Mouse (Mus musculus) gastrocnemius, adult 18-20 months (tissue): ENCODE results near the gene Ugt1a5. TPM values are rescaled to one million over a fixed set of nuclear protein-coding genes. Genes with fewer than 3 reads are reported as not detected.

Experiments used
- DNase-seq: peaks from one replicate; pipeline ENCODE4 v3.0.0; 2021; ENCODE audit warnings: low spot score
- total RNA-seq, 2 experiments: library from RNA; stranded (reverse); gene quantifications; 2 replicates each; pipeline ENCODE4 v1.2.3; 2021

Gene Ugt1a5
- total RNA-seq, 2 experiments from 2014 or later: 0.14 TPM; not detected in 1

DNA sequence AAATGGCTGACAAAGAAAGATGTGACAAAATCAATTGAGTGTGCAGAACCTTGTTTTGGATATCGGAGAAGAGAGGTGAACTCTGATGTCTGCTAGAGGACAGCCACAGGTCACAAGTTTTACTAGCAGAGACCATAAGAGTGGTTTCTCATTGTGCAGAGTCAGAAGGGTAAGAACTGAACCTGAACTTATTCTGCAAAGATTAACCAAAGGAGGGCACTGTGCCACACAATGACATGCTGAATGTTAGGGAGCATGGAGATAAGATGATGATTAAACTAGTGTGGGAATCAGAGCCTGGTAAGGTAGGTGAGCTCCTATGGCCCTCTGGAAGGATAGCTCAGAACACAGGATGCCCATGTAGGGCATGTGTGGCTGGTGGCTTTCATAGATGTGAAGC lies 29.9 kb downstream of the Ugt1a5 start:
- DNase-seq: no peak

DNA sequence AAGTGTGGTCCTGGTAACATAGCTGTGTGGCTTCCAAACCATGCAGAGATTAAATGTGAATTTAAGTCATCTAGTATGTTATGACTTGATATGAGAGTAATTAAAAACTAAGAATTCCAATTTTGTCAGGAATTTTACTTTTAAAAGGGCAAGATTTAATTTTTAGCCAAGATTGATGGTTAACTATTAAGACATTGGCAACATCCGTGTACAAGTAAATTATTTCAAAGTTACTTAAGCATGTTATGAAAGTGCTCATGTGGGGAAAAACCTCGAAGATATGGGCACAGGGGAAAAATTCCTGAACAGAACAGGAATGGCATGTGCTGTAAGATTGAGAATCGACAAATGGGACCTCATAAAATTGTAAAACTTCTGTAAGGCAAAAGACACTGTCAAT lies 31.6 kb downstream of the Ugt1a5 start:
- no peak for DNase-seq

DNA sequence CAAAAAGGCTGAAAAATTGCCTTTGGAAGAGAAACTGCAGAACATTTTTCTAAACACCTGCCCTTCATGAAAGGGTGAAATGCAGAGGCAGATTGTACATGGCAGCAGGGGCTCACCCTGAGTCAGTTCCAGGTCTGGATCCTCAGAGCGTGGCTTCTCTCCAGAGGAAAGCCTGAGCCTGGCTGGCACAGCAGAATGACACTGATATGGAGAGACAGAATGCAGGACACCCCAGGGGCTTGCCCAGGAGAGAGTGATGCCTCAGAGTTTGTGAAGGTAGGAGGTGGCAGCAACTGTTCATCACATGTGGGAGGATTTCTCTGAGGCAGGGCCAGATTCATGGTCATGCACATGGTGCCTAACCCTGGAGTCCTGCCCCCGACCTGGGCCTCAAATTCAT lies 34.2 kb downstream of the Ugt1a5 start:
- no peak for DNase-seq

DNA sequence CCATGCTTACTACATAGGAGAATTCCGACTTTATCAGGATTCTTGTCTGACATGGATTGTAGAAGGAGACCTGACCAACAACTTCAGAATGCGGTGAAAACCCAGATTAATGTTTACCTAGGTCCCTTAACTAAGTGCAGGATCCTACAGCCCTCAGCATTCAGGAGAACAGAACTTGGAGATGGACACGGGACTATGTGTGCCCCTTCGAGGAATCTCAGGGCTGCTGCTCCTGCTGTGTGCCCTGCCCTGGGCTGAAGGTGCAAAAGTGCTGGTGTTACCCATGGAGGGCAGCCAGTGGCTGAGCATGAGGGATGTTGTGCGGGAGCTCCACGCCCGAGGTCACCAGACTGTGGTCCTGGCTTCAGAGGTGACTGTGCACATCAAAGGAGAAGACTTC lies 34.6 kb downstream of the Ugt1a5 start, which contains the start of gene Ugt1a2:
TSS of gene Ugt1a2 (plus strand) at position 146 of the 400 bp plus-strand sequence.
- DNase-seq: no peak

DNA sequence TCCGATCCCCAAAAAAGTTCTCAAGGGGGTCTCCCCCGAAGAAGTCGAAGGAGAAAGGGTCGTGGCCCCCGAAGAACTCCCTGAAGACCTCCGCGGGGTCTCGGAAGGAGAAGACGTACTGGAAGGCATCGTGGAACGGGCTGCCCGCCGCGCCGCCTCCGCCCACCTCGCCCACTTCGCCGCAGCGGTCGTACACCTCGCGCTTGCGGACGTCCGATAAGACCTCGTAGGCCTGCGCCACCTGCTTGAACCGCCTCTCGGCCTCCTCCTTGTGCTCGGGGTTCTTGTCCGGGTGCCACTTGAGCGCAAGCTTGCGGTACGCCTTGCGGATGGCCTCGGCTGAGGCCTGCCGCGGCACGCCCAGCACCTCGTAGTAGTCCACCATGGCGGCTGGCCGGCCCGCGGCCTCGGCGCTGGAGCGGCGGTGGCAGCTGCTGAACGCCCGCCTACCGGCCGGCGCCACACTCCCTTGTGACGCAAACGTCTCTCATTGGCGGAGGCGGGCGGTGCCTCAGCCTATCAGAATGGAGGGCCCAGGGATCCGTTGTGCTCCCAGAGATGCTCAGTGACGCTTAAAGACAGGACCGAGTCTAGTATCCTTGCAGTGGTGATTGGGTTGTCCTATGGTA lies 39.6 kb downstream of the Ugt1a5 start, which contains the start of gene Dnajb3:
TSS of gene Dnajb3 (minus strand) at position 489 of the 629 bp plus-strand sequence.
- no peak for DNase-seq

DNA sequence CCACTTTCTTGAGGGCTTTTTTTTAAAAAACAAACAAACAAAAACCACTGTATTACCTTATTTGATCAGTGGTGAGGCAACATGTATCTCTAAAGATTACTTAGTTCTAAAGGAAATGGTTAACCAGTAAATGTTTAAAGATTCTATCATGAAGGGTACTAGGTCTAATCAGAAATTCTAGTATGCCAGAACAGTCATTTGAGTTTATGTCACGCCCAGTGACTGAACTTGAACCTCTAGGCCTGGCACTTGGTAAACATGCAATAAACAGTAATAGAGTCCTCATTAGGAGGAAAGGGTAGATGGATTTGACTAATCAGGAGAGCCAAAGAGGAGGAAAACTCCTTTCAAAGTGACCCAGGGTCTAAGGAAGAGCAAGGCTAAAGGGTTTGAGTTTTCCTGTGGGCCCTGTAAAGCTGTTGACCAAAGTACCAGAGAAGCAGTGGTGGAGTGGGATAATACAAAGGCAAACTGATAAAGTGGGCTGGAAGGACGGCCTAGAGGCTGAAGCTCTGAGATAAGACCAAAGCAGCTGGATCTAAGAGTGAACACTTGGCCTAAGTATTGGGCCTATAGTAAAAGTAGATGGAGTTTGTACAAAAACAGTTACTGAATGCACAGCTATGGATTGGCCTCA lies 41.1 kb downstream of the Ugt1a5 start:
- DNase-seq: no peak

DNA sequence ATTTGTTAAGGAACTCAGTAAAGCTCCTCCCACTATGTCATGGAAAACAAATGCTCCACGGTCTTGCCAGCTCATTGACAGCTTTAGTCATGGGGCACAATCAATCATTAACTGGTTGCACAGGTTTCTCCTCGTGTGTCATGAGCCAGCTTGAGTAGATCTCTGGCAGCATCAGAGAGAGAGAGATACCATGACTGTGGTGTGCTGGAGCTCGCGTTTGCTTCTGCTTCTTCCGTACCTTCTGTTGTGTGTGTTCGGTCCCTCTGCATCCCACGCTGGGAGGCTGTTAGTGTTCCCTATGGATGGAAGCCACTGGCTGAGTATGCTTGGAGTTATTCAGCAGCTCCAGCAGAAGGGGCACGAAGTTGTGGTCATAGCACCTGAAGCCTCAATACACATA lies 46.0 kb downstream of the Ugt1a5 start, which contains the start of gene Ugt1a1:
TSS of gene Ugt1a1 (plus strand) at position 148 of the 400 bp plus-strand sequence.
- DNase-seq: no peak

DNA sequence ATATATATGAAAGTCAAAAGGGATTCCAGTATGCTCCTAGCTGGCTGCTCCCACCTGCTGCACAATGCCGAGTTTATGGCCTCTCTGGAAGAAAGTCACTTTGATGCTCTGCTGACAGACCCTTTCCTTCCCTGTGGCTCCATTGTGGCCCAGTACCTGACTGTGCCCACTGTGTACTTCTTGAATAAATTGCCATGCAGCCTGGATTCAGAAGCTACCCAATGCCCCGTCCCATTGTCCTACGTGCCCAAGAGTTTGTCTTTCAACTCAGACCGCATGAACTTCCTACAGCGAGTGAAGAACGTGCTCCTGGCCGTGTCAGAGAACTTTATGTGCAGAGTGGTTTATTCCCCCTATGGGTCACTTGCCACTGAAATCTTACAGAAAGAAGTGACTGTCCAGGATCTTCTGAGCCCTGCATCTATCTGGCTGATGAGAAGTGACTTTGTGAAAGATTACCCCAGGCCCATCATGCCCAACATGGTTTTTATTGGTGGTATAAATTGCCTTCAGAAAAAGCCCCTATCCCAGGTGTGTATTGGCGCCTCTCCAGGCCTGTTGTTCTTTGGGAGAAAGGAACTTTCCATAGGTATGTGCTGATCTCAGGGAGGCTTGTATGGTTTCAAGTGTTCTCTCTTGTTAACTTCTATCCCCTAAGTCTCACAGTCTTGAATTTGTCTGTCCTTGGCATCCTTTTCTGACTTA lies 46.7 kb downstream of the Ugt1a5 start:
- DNase-seq: peak; percentile 7

DNA sequence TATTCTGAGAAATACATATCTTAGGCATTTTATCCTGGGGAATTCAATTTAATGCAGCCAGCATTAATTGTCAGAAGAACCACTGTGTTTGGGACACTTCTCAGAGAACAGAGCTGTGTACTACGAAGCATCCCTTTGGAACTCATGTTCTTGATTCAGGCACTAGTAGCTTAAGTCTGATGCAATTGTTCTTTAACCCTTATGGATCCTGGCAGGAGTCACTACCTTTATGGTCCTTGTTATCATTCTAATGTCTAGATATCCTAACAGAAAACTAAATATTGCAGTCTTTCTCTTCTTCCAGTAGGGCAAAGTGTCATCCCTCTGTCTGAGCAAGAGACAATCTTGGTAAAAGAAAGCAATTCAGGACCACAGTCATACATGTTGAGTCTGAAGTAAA lies 47.2 kb downstream of the Ugt1a5 start:
- no peak for DNase-seq

DNA sequence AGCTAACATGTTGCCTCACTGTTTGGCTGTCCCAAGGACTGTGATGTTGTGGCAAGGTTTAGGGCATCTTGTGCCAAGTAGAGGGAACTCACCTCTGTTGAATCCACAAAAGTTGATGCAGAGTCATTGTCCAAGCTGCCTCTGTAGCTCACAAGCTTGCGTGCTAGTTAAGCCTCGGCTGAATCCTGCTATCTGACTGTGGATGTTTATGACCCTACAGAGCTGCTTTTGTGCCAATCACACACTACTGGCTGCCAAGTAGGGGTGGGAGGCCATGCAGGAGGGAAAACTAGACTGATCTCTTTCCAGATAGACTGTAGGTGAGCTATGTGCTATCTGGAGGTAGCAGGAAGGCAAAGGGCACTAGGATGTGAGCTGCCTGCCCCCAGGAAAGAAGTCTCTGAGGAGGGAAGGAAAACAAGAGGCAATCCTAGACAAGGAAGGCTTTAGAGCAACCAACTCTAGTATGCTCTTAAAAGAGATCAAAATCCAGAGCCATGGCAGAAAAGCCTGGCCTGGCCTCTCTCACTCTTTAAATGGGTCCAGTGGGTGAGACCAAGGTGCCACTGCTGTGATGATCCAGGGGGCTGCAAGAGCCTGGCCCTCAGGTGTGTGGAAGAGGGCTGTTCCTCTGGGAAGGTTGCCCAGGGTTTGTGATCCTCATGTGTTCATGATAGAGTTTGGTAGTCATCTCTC lies 48.1 kb downstream of the Ugt1a5 start:
- DNase-seq: peak; percentile 3

DNA sequence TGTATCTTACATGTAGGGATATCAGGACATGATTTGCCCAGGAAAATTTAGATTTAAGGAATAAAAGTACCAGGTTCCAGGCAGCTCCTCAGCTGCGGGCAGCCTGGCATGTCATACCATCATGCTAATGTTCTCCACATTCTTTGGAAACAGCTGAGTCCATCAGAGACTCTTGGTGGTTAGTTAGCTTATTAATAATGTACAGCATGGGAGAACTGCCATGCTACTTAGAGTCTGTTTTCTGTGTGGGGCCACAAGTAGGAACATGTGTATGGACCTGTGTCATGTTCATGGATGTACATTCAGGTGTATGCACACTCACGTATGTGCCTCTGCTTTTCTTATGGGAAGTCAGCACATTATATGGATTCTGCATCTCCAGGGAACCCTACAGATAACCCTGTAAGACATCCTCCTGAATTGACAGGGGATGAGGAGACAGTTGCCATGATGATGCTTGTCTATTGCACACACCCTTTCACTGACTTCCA lies 48.7 kb downstream of the Ugt1a5 start:
- DNase-seq: peak; percentile 9

DNA sequence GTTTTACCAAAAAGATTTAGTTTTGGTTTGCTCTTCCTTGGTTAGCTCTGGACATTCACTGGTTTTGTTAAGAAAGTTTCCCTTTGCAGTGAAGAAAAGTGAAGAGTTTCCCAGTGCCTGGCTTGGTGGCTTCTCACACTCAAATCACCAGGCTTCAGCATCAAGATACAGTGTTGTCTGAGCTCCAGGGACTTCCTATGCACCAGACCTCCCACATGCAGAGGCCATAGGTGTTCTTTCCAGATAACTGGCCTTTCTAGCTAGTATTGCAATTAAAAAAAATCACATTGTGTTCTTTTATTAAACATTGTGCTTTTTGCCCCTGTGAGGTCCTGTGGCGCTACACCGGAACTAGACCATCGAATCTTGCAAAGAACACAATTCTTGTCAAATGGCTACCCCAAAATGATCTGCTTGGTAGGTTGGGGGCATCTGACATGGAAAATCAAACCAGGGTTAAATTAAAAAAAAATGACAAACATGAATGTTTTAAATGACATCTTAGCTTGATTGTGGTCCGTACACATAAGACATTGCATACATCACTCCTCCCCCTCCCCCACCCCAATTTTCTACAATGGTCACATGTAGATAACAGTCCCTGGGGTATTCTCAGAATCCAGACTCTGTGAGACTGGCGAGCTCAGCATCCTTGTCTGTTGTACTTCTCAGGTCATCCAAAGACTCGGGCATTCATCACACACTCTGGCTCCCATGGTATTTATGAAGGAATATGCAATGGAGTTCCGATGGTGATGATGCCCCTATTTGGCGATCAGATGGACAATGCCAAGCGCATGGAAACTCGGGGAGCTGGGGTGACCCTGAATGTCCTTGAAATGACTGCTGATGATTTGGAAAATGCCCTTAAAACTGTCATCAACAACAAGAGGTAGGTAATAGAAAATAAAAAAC lies 49.9 kb downstream of the Ugt1a5 start:
- DNase-seq: peak; percentile 1

DNA sequence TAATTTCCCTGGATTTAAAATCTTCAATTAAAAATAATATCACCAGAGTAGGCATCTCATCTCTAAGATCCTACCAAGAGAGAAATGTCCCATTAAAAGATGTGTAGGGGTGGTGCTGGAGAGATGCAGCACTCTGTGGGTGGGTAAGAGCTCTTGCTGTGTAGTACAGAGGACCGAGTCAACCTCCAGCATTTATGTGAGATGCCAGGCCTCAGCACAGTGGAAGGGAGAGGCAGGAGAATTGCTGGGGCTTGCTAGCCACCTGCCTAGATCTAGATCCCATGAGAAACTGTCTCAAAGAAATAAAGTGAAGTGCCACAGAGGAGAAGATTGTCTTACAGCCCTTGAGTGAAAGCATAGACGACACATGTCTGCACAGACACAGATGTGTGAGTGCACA lies 50.7 kb downstream of the Ugt1a5 start:
- no peak for DNase-seq

DNA sequence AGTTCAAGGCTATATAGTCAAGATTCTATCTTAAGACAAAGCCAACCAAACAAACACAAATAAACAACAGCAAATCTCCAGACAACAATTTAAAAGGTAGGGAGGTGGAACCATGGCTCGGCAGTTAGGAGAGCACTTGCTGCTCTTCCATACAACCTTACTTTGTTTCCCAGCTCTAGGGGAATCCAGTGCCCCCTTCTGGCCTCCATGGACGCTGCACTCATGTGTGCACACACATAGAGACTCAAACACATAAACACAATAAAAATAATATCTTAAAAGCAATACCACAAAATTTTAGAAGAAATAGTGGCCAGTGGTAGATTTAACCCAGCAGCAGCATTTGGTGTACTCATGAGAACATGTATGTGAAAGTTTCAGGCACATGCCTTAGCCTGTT lies 51.3 kb downstream of the Ugt1a5 start:
- no peak for DNase-seq

DNA sequence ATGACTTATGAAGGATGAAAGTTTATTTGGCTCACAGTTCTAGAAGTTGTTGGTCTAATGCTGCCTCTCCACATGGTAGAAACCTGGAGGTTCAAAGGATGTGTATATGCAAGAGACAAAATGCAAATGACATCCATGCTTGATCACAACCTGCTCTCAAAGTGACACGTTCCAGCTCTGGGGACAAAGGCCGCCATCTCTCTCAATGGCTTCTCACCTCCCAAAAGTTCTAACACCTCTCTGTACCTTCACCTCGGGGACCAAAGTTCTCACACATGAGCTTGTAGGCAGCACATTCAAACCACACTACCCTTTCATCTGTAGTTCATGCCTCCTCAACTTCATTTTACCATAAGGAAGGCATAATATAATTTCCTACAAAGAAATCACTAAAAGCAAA lies 51.8 kb downstream of the Ugt1a5 start:
- peak; percentile 1 for DNase-seq

DNA sequence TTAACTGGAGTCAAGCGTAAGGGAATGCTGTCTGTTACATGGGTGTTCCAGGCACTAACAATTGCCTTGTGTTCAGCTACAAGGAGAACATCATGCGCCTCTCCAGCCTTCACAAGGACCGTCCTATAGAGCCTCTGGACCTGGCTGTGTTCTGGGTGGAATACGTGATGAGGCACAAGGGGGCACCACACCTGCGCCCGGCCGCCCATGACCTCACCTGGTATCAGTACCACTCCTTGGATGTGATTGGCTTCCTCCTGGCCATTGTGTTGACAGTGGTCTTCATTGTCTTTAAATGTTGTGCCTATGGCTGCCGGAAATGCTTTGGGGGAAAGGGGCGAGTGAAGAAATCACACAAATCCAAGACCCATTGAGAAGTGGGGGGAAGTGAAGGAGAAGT lies 52.2 kb downstream of the Ugt1a5 start:
- DNase-seq: peak; percentile 3

DNA sequence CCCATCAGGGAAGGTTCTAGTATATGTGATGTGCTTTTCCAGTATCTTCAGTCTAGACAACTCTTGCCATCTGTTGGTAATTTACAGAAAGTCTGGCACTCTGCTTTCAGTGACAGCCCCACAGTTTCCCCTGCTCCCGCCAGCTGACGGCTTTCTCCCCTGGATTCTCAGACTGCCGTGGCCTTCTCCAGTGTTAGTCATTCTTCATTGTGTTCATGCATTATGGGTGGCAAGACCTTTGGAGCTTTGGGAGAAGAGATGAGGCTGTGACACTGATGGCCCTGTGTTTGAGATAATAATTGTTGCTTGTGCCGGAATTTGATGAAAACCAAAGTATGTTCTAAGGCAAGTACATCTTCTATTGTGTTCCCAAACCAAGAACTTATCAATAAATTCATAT lies 52.8 kb downstream of the Ugt1a5 start:
- DNase-seq: no peak

DNA sequence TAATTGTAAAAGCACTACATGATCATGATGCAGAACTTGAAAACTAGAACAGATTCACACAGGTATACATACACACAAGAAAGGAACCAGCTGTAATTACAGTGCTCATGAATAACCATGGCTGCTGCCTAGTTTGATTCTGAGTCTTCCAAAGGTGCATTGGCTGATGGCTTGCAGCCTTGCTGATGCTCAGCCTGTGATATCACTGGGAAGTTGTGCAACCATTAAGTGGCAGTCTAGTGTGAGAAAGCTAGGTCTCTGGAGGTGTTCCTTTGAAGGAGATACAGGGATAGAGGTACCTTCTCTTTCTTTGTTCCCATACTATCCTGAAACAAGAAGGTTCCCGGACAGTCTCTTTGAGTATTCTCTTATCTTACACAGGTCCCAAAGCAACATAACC lies 53.2 kb downstream of the Ugt1a5 start:
- DNase-seq: peak; percentile 8

DNA sequence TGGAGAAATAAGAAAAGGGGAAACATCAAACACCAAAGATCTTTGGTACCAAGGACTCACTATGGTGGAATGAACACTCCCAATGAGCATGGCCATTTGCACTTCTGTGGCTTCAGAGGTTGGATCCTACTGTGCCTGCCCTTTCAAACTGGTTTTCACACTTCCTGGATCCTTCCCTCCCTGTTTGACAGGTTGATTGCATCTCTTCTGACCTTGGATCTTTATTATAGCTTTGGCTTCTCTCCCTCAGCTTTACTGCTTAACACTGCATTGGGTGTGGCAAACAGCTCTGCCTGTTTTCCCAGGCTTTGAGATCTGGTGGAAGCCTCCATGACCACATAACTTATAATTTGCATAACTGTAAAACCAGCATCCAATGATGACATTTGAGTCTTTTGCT lies 54.5 kb downstream of the Ugt1a5 start:
- DNase-seq: peak; percentile 18

DNA sequence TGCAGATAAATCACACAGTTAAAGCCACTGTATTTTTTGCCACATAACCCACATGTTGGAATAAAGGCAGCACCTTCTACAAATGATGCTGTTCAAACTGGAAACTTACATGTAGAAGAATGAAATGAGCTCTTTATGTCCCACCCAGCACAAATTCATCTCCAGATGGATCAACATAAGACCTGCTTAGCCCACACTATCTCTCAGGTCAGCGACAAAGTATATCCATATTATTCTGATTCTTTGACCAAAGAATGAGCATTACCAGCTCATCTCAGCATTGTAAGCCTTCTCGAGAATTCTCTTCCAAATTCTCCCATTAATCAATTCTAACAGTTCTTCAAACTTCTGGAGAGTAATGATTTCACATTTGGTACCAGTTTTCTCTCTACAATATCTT lies 56.4 kb downstream of the Ugt1a5 start:
- no peak for DNase-seq

DNA sequence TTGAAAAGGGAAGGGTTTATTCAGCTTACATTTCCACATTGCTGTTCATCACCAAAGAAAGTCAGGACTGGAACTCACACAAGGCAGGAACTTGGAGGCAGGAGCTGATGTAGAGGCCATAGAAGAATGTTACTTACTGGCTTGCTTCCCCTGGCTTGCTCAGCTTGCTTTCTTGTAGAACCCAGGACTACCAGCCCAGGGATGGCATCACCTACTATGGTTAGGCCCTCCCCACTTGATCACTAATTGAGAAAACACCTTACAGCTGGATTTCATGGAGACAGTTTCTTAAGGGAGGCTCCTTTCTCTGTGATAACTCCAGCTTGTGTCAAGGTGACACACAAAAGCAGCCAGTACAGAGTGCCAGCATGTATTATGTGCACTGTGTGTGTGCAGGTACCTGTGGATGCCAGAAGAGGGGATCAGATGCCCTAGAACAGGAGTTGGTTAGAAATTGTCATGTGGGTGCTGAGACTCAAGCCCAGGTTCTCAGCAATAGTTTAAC lies 57.3 kb downstream of the Ugt1a5 start:
- DNase-seq: peak; percentile 7
